Mouse (Mus musculus) cerebellum, postnatal 4 days (tissue): ENCODE data around the gene Arl6.
A peak's percentile ranks its signal among the peaks of the same experiment; 100 is the strongest.

Source experiments
- DNase-seq, 2 experiments: peaks; one replicate each; pipeline ENCODE4 v3.0.0; 2022; ENCODE audit warnings: low spot score in 2 of 2, mixed read lengths in 1 of 2

The Arl6 gene

DNA sequence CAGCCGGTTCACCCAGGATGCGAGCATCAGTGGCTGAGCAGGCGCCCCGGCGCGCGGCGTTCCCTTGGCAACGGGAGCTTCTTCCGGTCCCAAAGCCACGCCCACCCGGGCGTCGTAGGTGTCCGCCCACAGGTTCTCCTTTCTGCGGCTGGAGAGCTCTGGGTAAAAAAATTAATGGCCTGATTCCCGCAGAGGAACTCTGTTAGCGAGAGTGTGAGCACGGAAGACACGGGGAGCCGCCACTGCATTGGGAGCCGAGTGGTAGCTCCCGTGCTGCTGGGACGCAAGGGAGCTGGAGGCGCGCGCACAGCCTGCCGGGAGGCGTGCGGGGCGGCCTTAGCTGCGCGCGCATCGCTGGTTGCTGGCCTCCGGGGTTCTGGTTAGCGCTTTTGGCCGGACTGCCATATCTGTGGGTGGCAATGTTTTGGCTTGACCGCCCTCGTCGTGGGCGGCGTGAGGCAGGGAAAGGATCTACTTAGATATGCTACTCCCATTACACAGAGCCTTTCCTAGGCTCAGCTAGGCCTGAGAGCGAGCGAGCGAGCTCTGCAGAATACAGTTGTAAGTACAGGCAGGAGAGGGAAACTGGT is at the start of gene Arl6:
Arl6 (minus strand) TSS at position 290 of the 590 bp plus-strand sequence.
- peak; percentile 82 to 95 for DNase-seq

DNA sequence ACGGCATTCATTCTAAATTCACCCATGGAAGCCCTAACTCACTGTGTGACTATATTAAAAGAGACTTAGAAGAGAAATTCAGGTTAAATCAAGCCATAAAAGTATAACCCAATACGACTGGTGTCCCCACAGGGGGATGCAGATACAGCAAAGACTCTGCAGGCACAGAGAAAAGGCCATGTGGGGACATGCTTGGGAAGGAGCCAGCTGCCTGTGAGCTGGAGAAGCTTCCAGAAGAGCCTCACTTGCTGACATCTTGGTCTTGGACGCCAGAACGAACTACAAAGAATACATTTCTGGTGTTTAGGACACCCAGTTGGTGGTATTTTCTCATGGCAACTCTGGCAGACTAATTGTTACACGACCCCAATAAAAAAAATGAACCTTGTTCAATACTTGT is 45.9 kb upstream of the Arl6 start:
- DNase-seq, result no peak

- peak; percentile 48 to 80 for DNase-seq
These were observed 44.2 kb upstream of the Arl6 start for GRCm38 (mm10) chr16:59683434-59683833.

DNA sequence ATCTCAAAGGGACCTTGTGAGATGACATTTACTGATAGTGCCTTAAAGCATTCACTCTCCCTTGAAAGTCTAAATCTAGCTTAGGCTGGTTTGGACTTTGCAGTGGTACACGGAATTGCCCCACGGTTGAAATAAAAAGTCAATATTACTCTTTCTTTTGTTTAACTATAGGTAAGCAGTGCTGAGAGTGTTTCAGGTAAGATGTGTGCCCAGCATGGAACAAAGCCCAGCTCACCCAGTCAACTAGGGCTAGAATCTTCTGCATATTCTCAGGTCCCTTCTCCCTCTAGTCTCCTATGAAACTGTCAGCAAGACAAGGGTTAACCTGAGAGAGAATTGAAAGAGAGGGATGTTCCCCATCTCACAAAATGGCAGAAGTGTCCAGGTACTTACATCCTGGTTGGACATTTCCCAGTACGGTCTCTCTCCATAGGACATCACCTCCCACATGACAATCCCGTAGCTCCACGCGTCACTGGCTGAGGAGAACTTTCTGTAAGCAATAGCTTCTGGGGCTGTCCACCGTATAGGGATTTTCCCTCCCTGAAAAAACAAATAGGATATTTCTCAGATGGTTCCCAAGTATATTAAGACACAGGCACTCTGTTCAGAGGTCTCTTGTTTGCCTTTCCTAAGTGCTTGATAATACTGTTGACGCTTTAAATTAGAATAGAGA is 43.2 kb upstream of the Arl6 start:
- no peak for DNase-seq

GRCm38 (mm10) chr16:59666938-59667337 is 27.7 kb upstream of the Arl6 start:
- no peak for DNase-seq

DNA sequence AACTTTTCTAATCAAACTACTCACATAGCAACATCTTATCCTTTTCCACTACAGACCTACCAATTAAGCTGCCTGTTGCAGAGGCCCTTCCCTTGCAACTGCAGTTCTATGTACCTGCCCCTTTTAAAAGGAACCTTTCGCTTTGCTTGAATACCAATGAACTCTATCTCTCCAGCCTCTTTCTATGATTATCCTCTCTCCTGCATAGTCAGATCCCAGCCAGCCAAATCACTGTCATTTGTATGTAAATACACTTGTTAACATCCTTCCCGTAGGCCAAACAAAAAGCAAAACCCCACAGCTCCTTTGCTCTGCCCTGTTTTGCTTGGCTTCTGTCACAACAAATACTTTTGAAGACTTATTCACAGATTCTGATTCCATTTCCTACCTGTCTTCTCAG is 4.6 kb upstream of the Arl6 start:
- DNase-seq, result no peak

- DNase-seq, result no peak
These were observed 794 bp upstream of the Arl6 start for GRCm38 (mm10) chr16:59639985-59640384.

DNA sequence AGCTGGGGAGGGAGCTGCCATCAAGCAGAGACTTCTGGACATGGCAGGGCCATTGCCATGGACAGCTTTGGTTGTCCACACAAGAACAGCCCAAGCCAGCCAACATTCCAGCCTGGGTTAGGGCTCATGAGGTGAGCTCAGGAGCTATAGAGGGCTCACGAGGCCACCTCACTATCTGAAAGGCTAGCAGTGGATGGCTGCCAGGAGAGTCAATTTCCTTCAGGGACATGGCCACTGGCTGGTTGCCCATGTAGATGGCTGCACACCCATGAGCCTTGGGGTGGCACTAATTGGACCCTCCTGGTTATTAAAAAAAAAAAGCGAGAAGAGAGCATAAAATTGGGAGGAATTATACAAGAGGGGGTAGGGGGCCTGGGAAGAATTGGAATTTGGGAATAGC is 4.6 kb downstream of the Arl6 start:
- peak in 1 of 2 experiments; percentile 11 for DNase-seq

- no peak for DNase-seq
These were observed 17.6 kb downstream of the Arl6 start for GRCm38 (mm10) chr16:59621554-59621953.

DNA sequence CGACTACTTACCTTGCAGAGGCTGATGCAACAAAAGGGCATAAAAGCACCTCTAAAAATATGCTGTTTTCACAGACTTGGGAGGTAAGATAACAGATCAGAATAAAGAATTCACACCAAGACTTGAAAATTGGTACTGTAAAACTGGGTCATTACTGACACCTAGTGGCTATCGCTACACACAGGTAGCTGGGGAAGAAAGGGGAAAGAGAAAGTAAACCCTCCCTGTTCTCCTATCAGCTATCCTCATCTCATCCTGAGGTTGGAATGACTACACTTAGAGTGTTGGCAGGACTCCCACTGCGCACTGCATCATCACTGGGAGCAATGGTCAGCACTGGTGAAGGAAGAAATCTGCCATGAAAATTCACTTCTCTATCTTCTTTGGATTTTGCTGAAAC is 22.0 kb downstream of the Arl6 start:
- DNase-seq, result peak in 1 of 2 experiments; percentile 16

- no peak for DNase-seq
These were observed 23.5 kb downstream of the Arl6 start for GRCm38 (mm10) chr16:59615675-59616074.

GRCm38 (mm10) chr16:59610750-59611149 is 28.4 kb downstream of the Arl6 start:
- DNase-seq, result no peak

DNA sequence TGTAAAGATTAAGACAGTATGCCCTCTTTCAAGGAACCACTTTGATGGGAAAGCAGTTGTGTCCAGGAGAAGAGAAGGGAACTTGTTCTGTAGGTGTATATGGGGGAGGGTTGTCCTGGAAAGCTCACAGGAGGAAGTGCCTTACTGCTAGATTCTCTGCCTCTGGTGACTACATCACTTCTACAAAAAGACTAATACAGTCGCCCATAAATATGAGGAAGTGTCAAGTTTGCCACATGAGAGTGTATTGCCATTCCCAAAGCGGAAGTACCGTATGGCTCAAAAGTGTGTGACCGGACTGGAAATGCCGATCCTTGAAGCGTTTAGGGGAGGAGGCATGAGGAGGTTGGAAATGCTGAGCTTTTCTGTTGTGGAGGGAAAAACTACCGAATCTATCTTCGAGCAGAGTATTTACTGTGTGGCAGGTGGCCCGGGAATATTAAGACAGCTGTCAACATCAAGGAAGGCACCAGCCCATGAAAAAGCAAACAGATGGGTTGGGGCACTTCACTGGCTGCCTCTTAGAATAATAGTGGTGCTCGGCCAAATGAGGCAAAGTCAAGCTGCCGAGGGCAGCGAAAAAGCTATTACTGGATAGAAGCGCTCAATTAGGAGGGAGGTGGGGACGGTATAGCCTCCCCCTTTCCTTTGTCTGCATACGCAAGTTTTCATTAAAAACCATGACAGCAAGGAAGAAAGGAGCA is 35.0 kb downstream of the Arl6 start:
- peak in 1 of 2 experiments; percentile 36 for DNase-seq

DNA sequence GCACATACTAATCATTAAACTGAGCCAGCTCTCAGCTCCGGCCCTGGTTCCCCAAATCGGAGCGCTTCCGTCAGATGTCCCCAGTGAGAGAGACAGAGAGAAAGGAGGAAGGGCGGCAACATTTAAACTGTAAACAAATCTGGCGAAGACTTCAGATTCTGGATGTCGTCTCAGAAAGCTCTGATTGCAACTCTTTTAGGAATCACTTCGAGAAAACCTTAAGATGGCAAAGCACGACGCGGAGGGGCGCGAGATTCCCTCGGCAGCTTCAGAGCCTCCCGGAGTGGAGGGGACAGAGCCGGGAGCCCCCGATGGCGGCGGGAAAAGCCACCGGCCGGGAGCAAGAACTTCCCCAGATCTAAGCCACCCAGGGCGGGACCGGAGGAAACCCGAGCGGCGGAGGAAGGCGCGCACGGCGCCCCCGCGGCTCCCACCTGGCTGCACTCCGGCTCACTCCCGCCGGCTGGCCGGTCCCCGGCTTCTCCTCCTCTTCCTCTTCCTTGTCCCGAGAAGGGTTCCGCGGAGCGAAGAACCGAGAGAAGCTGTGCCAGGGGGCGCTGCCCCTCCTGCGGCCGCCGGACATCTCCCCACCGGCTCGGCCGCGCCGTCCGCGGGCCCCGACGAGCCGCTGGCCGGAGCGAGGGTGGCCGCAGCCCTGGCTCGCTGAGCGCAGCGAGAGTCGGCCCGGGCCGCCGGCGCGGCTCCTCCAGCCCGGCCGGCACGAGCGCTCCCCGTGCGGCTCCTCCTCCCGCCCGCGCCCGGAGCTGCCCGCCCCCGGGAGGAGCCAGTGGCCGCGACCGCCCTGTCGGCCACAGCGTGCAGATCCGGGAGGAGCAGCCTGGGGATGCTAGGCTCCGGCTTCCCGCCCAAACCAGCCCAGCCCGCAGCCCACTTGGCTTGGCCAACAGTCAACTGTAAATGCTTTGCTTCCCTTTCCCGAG is 38.6 kb downstream of the Arl6 start, which contains the start of gene Crybg3:
Crybg3 (minus strand) TSS at position 669 of the 941 bp plus-strand sequence.
- peak in 1 of 2 experiments; percentile 69 for DNase-seq

- DNase-seq, result no peak
These were observed 39.6 kb downstream of the Arl6 start for GRCm38 (mm10) chr16:59599411-59600265.

DNA sequence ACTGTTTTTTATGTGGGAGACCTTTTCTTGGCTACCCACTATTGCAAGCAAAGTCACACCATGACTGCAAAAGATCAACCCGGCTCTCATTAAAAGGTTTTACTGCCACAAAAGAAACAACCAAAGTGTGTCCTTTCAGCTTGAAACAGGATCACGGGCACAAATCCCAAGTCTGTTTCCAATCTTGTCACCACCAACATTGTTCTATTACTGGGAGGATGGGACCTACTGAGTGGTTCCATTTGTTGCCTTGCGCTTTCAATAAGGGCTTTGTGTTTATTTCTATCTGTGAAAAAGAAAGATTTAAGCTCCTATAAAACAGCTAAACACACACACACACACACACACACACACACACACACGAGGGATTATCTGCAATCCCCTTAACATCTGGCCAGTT is 40.2 kb downstream of the Arl6 start:
- no peak for DNase-seq

GRCm38 (mm10) chr16:59597256-59597655 is 41.9 kb downstream of the Arl6 start:
- DNase-seq, result no peak

DNA sequence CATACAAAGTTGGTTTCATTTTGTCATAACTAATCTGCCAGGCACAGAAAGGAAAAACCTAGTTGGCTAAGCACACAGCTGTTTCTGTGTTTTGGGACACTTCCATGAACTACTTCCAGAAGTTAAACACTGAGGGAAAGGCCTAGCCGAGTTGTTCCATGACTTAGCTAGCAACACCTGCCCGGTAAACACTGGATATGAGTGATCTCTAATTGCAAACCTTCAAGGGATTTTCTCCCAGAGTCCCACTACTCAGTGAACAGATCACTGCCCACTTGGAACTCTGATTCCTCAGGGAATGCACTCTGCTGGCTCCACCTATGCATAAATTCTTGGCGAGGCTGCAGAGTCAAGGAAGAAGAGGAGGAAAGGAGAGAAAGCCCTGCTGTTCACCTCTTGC is 44.5 kb downstream of the Arl6 start:
- DNase-seq, result no peak

- no peak for DNase-seq
These were observed 48.4 kb downstream of the Arl6 start for GRCm38 (mm10) chr16:59590790-59591189.

- no peak for DNase-seq
These were observed 50.7 kb downstream of the Arl6 start for GRCm38 (mm10) chr16:59588351-59589025.
